Mouse (Mus musculus) CD4-positive, CD25-positive, alpha-beta regulatory T cell (primary cell): ENCODE results near the gene Eif3l. TPM values are rescaled to one million over a fixed set of nuclear protein-coding genes. Genes with fewer than 3 reads are reported as not detected.

Source experiments
- polyA plus RNA-seq: library from polyadenylated mRNA; unstranded; fragments of 100-300 nt; shearing (Covaris generic); gene quantifications from one replicate; pipeline ENCODE4 v1.2.1, GENCODE M21; 2017

The Eif3l gene
- polyA plus RNA-seq, result 155 TPM

GRCm38 (mm10) chr15:79074913-79075532 is at the start of gene Eif3l:
TSS of gene Eif3l (plus strand) at chr15:79075179.

DNA sequence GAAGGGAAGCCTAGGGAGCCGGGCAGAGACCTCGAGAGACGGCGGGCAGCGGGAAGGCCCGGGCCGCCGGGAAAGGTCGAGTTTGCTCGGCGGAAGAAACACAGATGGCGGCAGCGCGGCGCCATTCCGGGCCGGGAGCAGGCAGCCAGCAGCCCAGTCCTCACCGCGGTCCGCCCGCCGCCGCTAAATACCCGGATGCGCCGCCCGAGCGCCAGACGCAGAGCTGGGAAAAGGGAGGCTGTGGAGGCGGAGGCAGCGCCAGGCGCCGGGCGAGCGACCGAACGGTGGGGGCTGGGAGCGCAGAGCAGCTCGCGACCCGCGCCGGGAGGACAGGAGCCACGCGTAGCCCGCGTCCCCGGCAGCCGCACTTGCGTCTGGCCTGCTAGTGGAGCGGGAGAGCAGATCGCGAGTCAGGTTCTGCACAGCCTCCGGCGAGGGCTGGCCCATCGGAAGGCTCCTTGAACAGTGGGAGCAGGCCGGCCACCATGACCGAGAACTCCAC is 46.7 kb upstream of the Eif3l start, which contains the start of gene H1f0:
Gene H1f0 (plus strand): TSS at position 214 of the 502 bp plus-strand sequence.

DNA sequence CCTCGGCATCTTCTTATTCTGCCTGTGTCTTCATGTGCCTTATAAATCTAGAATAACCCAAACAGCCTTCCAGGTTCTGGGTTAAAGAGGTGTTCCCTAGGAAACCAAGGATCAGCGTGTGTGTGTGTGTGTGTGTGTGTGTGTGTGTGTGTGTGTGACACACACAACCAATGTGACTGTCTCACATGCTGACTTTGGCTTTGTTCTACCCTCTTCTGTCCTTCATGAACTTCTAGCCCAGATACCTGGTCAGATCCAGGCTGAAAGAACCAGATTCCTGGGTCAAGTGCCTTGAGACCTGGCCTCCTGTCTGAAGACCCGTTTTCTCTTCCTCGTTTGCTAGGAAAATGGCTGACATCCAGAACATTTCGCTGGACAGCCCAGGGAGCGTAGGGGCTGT is 33.4 kb upstream of the Eif3l start, which contains the start of gene Galr3:
Gene Galr3 (plus strand): TSS at position 301 of the 400 bp plus-strand sequence.

GRCm38 (mm10) chr15:79062376-79063159 is 12.4 kb upstream of the Eif3l start, which contains the start of gene Ankrd54:
TSS of gene Ankrd54 (minus strand) at chr15:79062893.

DNA sequence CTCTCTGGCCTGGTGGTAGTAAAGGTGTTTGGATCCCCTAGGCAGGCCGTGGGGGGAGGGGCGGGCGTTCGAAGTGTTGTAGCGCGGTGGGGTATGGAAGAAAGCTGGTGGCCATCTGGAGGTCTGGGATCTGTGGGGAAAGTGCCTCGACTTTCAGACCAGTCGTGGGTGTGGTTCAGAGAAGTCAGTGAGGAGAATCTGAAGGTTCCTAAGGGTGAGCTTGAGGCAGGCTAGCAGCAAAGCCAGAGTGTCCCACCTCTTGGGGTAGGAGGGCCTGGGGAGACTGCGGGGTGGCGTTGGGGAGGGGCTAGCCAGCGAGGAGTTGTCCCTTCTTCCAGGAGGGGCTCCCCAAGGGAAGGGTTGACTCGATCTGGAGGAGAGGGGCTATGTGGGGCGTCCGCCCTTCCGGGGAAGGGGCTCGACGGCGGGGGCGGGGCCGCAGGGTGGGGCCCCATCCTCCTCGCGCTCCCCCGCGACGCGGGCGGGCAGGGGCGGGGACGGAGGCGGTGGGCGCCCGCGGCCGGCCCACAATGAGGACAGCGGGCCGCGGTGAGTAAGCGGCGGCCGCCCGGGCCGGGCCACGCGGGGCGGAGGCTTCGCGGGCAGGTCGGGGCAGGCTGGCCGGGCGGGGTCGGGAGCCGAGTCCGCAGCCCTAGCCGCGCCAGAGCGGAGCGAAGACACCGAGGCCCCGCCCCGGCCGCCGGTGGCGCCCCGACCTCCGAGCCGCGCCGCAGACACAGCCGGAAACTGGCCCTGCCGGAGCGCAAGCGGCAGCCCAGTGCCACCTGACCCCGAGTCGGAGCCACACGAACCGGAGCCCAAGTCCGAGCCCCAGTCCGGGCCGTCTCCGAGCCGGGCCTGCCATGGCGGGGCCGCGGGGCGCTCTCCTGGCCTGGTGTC is 33.7 kb downstream of the Eif3l start, which contains the start of gene Micall1:
Gene Micall1 (plus strand): TSS at position 478 of the 900 bp plus-strand sequence.

GRCm38 (mm10) chr15:79140866-79141565 is 66.0 kb downstream of the Eif3l start, which contains the start of the genes Polr2f and 1700088E04Rik:
TSS of gene Polr2f (plus strand) at chr15:79141009.
TSS of gene 1700088E04Rik (minus strand) at chr15:79141253.

Other genes starting within 250 kb of the Eif3l start
- not detected for gene Cdc42ep1, start 232.6 kb upstream of the Eif3l start, polyA plus RNA-seq
- gene Lgals2, start 219.7 kb upstream of the Eif3l start, polyA plus RNA-seq, result not detected
- gene Gga1, start 198.0 kb upstream of the Eif3l start, polyA plus RNA-seq, result 74.6 TPM
- gene Gm49510, start 175.5 kb upstream of the Eif3l start, polyA plus RNA-seq, result 0.39 TPM
- gene Sh3bp1, start 175.4 kb upstream of the Eif3l start, polyA plus RNA-seq, result 238 TPM
- 28.4 TPM for gene Pdxp, start 161.3 kb upstream of the Eif3l start, polyA plus RNA-seq
- 284 TPM for gene Lgals1, start 148.5 kb upstream of the Eif3l start, polyA plus RNA-seq
- gene Nol12, start 140.2 kb upstream of the Eif3l start, polyA plus RNA-seq, result 48.6 TPM
- gene Triobp, start 127.5 kb upstream of the Eif3l start, polyA plus RNA-seq, result 92.1 TPM
- 83.9 TPM for gene H1f0, start 46.7 kb upstream of the Eif3l start, polyA plus RNA-seq
- gene Galr3, start 33.3 kb upstream of the Eif3l start, polyA plus RNA-seq, result 1.2 TPM
- 59.7 TPM for gene Ankrd54, start 12.3 kb upstream of the Eif3l start, polyA plus RNA-seq
- 45.8 TPM for gene Micall1, start 33.7 kb downstream of the Eif3l start, polyA plus RNA-seq
- 141 TPM for gene Polr2f, start 65.8 kb downstream of the Eif3l start, polyA plus RNA-seq
- gene 1700088E04Rik, start 66.1 kb downstream of the Eif3l start, polyA plus RNA-seq, result 1.8 TPM
- not detected for gene Sox10, start 90.1 kb downstream of the Eif3l start, polyA plus RNA-seq
- 35.0 TPM for gene Pick1, start 154.0 kb downstream of the Eif3l start, polyA plus RNA-seq
- gene Gm49486, start 154.2 kb downstream of the Eif3l start, polyA plus RNA-seq, result not detected
- not detected for gene Slc16a8, start 179.6 kb downstream of the Eif3l start, polyA plus RNA-seq
- gene Baiap2l2, start 210.4 kb downstream of the Eif3l start, polyA plus RNA-seq, result 2.0 TPM